ENCODE assay signal across 2 mouse cellular contexts in the genomic region with DNA sequence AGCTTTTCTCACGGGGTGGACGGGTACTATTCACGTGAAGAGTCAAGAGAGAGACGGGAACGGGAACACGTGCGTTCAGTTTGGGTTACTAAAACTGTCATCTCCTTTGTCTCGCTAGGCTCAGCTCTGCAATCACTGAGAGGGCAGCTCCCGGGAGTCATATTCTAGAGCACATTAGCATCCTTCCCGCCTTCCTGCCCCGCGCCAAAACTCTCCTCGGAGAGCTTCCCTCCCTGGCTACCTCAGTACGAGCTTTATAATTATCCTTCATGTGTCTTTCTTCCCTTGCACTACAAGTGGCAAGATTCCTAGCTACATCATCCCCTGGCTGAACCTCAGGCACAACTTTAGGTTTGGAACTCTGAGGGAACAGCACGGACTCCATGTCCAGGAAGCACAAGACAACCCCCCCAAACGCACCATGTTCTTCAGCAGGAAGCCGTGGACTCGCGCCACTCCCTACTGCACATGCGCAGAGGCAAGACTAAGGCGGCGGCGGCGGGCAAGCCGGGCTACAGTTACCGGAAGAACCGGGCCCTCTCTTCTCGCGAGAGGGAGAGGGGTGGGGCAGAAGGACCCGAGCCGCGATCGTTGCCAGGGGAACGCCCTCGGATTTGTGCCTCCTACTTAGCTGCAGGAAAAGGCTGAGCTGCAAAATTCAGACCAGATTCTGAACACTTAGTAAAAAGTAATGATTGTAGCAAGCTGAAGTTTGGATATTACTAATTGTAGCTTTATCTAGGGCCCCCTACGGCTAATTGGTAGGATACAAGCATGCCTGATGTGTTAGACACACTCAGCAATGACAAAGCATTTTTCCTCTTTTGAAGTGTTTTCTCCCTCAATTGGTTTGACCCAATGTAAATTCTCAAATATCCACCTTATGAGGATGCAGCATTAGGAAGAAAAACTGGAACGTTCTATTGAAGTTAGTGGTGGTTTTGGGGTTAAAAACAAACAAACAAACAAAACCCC.
A peak's percentile ranks its signal among the peaks of the same experiment; 100 is the strongest.
TF ChIP-seq lines count a peak whose summit lies in the region.

Gene Tmem209, minus strand, starts transcription at position 519 of the 975 bp plus-strand sequence.
Gene Ssmem1, plus strand, starts transcription at position 585 of the 975 bp plus-strand sequence.

TF ChIP-seq in C2C12, 6 proteins besides CTCF, POLR2A, EP300 and RAD21 (continued from another document):
- TF ChIP-seq MYOG (IDR thresholded peaks at IDR 0.05; ENCODE audit: control insufficient read depth, extremely low read depth, insufficient read length) (no peak), FOSL1 (IDR thresholded peaks at IDR 0.05; ENCODE audit: insufficient read depth, low read length, poor library complexity, severe bottlenecking) (no peak), USF1 (IDR thresholded peaks at IDR 0.05; ENCODE audit: low read depth) (peak; percentile 28), MAX (IDR thresholded peaks at IDR 0.05) (peak; percentile 62), MYOD1 (IDR thresholded peaks at IDR 0.05; ENCODE audit: control insufficient read depth, insufficient read length, low read depth) (no peak)
TF ChIP-seq in C2C12: peak in this region for 2.

TF ChIP-seq in myocyte, 11 proteins besides CTCF, POLR2A, EP300 and RAD21 (continued from another document):
- TF ChIP-seq SRF (IDR thresholded peaks at IDR 0.05; ENCODE audit: control insufficient read depth, insufficient read length, low read depth): no peak
- TF ChIP-seq REST (IDR thresholded peaks at IDR 0.05; ENCODE audit: insufficient read depth, insufficient read length): no peak
- peak; percentile 22 for TF ChIP-seq MAX (IDR thresholded peaks at IDR 0.05; ENCODE audit: low read depth)
- TF ChIP-seq CEBPB (IDR thresholded peaks at IDR 0.05; ENCODE audit: insufficient read depth, poor library complexity, severe bottlenecking): no peak
- no peak for TF ChIP-seq USF1 (IDR thresholded peaks at IDR 0.05; ENCODE audit: low read depth)
- TF ChIP-seq MYOG (IDR thresholded peaks at IDR 0.05; ENCODE audit: control insufficient read depth in 1 of 3, insufficient read depth in 1 of 3, insufficient read length in 2 of 3, low read depth in 2 of 3): no peak
- peak; percentile 32 for TF ChIP-seq E2F4 (IDR thresholded peaks at IDR 0.05; ENCODE audit: insufficient read depth)
- no peak for TF ChIP-seq MYOD1 (IDR thresholded peaks at IDR 0.05; ENCODE audit: control insufficient read depth in 1 of 3, insufficient read length in 2 of 3, low read depth in 2 of 3)
- no peak for TF ChIP-seq TCF3 (IDR thresholded peaks at IDR 0.05; ENCODE audit: insufficient read length, low read depth)
- TF ChIP-seq POLR2AphosphoS2 (IDR thresholded peaks at IDR 0.05; ENCODE audit: insufficient read length, low read depth): peak; percentile 96
